Mouse (Mus musculus) megakaryocyte-erythroid progenitor cell, adult 5-6 weeks (primary cell): ENCODE measurements around the gene Pum2. TPM values are rescaled to one million over a fixed set of nuclear protein-coding genes. Genes with fewer than 3 reads are reported as not detected.

Source experiments
- ATAC-seq: replicated peaks from 2 replicates; pipeline ENCODE4 v1.8.0; 2016; ENCODE audit warnings: mild to moderate bottlenecking, inconsistent platforms; ENCODE audit not compliant: severe bottlenecking, poor library complexity, low FRiP score, low TSS enrichment
- total RNA-seq, 2 experiments: library from RNA; stranded (forward) in 1 of 2; stranded (reverse) in 1 of 2; fragments of 200-1000, 215-1000 nt in 1 of 2; fragments of >200 nt in 1 of 2; fragmentation: Nextera tagmentation in 1 of 2; gene quantifications; 2 replicates each; pipeline ENCODE4 v1.2.3; 2014 to 2017

Pum2 gene
- total RNA-seq, 2 experiments from 2014 or later, result 109 to 111 TPM

DNA sequence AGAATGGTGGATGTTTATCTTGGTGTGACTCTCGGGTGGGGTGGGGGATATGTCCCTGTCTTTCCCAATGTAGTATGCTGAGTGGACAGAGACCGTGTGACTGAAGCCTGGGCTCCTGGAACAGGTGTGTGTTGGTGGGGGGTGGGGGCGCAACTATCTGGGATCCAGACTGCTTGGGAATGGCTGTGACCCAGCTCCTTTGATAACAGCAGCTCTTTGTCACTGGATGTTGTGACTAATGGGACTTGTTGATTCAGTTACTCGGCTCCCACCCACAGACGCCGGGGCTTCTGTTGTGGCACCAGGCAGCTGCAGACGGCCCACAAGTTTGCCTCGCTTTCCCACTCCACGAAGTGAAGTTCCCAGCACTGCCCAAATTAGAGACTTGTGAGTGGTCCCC lies 110.3 kb downstream of the Pum2 start:
- no peak for ATAC-seq

DNA sequence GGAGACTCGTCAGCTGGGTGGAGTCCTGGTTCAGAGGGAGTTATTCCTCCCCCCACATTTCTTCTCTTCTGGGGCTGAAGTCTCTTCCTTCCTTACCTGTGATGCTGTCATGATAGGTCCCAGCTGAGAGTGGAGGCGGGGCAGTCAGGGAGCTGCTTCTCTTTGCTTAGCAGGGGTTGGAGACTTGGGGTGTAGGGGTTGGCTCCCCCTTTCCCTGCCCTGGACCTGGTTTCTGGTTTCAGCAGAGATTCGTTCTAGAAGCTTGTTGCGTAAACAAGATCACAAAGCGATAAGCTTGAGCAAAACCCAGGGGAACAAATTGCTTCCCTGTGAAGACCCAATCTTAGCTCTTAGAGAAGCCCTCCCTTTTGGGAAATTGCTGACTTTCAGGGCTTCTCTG lies 112.5 kb downstream of the Pum2 start:
- no peak for ATAC-seq

GRCm38 (mm10) chr12:8786984-8787730 lies 113.2 kb downstream of the Pum2 start:
- no peak for ATAC-seq

DNA sequence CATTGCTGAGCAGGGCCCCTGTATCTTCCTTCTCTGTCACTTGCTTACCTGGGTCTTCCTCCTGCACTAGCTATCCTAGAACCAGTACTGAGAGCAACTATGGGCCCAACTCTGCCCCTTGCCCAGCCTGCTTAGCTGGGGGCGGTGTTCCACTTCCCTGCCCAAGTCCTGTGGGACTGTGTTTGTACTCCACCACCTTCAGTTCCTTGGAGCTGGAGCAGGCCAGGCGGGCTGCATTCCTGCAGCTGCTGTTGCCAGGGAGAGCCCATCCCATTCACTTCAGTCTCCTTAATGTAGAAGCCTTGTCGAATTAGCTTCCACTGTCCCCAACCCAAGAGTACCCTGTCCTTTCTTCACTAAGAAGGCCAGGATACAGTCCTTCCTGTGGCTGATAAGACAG lies 114.5 kb downstream of the Pum2 start:
- ATAC-seq, result no peak

DNA sequence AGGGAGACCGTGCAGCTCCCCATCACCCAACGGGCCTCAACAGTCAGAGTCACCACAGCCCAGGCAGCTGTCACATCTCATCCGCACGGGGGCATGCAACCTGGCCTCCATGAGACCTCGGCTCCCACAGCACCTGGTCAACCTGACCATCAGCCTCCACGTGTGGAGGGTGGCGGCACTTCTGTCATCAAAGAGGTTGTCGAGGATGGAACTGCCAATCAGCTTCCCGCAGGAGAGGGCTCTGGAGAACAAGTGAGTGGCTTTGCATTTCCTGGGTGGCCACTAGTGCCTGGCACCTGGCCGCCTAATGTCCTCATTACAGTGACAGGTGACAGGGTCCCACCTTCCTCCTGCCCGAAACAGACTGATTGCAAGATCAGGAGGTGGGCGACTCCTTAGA lies 116.7 kb downstream of the Pum2 start:
- ATAC-seq, result no peak

DNA sequence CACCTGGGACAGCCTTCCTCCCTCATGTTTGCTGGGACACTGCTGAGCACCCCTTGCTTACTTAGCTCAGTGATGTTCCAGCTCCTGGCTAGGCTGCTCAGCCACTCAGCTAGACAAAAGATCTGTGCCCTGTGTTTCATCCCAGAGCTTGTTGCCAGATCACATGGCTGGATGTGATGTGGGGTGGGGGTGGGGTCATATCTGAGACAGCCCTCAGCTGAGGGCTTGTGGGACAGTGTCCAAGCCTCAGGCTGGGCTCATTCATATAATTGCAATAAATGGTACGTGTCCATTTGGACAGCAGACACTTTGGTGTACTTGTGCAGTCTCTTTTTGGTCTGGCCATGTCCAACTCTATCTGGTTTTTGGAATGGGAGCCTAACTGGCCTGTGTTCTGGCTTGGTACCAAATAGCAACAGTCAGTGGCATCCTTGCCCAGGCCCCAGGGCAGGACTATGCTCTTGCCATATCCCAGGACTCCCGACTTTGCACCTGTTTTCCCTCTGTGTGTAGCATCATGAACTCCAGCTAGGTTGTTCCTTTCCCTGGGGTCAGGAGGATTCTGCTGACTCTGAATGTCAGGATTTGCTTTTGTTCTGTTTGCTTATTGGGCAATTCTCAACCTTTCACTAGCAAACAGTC lies 119.6 kb downstream of the Pum2 start:
- no peak for ATAC-seq

GRCm38 (mm10) chr12:8797936-8798335 lies 124.0 kb downstream of the Pum2 start:
- no peak for ATAC-seq

- ATAC-seq, result no peak
Observed at GRCm38 (mm10) chr12:8798486-8799020, 124.6 kb downstream of the Pum2 start.

Other genes with a start within 250 kb of the Pum2 start
- gene Rhob, start 174.1 kb upstream of the Pum2 start, total RNA-seq (2014; fragmentation: Nextera tagmentation), result 4.2 and 5.1 TPM in 2 replicates
- gene Rhob, start 174.1 kb upstream of the Pum2 start, total RNA-seq (2017), result 23.1 TPM in 2 replicates
- gene Slc7a15, start 75.1 kb upstream of the Pum2 start, total RNA-seq (2014; fragmentation: Nextera tagmentation), result not detected in 2 replicates
- not detected in 2 replicates for gene Slc7a15, start 75.1 kb upstream of the Pum2 start, total RNA-seq (2017)
- 2.0 and 3.1 TPM in 2 replicates for gene Sdc1, start 97.2 kb downstream of the Pum2 start, total RNA-seq (2014; fragmentation: Nextera tagmentation)
- gene Sdc1, start 97.2 kb downstream of the Pum2 start, total RNA-seq (2017), result 1.8 and 2.4 TPM in 2 replicates
- 50.3 and 55.2 TPM in 2 replicates for gene Laptm4a, start 247.5 kb downstream of the Pum2 start, total RNA-seq (2014; fragmentation: Nextera tagmentation)
- 104 and 135 TPM in 2 replicates for gene Laptm4a, start 247.5 kb downstream of the Pum2 start, total RNA-seq (2017)